Mouse (Mus musculus) intestine, postnatal 0 days (tissue): ENCODE measurements around the gene Best3. TPM values are rescaled to one million over a fixed set of nuclear protein-coding genes. Genes with fewer than 3 reads are reported as not detected.
A peak's percentile ranks its signal among the peaks of the same experiment; 100 is the strongest.

Source experiments
- ATAC-seq: fragments of 200-750 bp; cut with Nextera tagmentation; 2 replicates; pipeline ENCODE4 v1.8.0; 2017; ENCODE audit warnings: mild to moderate bottlenecking, moderate TSS enrichment, moderate library complexity
- H3K27ac ChIP-seq: fragments of 300-500 bp; sonication (generic); 2 replicates; pipeline ENCODE4 v1.5.1; 2014; ENCODE audit warnings: mild to moderate bottlenecking, low read depth, low read length, moderate library complexity
- H3K27me3 ChIP-seq: fragments of 300-500 bp; sonication (generic); replicated peaks from 2 replicates; pipeline ENCODE4 v1.6.1; 2014; ENCODE audit warnings: low read length, mixed read lengths; ENCODE audit not compliant: control insufficient read depth, insufficient read depth
- H3K36me3 ChIP-seq: fragments of 300-500 bp; sonication (generic); 2 replicates; pipeline ENCODE4 v1.6.1; 2014; ENCODE audit warnings: mild to moderate bottlenecking, moderate library complexity; ENCODE audit not compliant: control insufficient read depth, insufficient read depth
- H3K4me1 ChIP-seq: fragments of 300-500 bp; sonication (generic); replicated peaks from 2 replicates; pipeline ENCODE4 v1.6.1; 2014; ENCODE audit warnings: antibody characterized with exemption, low read length, mixed read lengths; ENCODE audit not compliant: control insufficient read depth, insufficient read depth
- H3K4me2 ChIP-seq: fragments of 300-500 bp; sonication (generic); replicated peaks from 2 replicates; pipeline ENCODE4 v1.6.1; 2014; ENCODE audit warnings: low read depth, mild to moderate bottlenecking, moderate library complexity
- H3K4me3 ChIP-seq: fragments of 300-500 bp; sonication (generic); 2 replicates; pipeline ENCODE4 v1.5.1; 2014; ENCODE audit warnings: low read depth, low read length
- H3K9ac ChIP-seq: fragments of 300-500 bp; sonication (generic); 2 replicates; pipeline ENCODE4 v1.6.1; 2014; ENCODE audit warnings: mild to moderate bottlenecking, low read depth, low read length
- H3K9me3 ChIP-seq: fragments of 300-500 bp; sonication (generic); 2 replicates; pipeline ENCODE4 v1.6.1; 2016; ENCODE audit warnings: mixed run types; ENCODE audit not compliant: control insufficient read depth
- CTCF ChIP-seq: sonication (generic); IDR thresholded peaks from 2 replicates; pipeline ENCODE4 v1.5.1; 2016; ENCODE audit warnings: low read depth, mild to moderate bottlenecking, control low read depth, antibody characterized with exemption, moderate library complexity
- WGBS: fragments of 180-500 bp; shearing (Covaris S2); extraction: QIAGEN DNeasy Blood & Tissue Kit; methylation state at CpG from one replicate; pipeline ENCODE4 v1.1.7; 2014; 5-methylcytosine and 5-hydroxymethylcytosine counted together
- polyA plus RNA-seq: library from polyadenylated mRNA; unstranded; fragments of >200 nt; fragmentation: Nextera tagmentation; extraction: Ambion mirVana; gene quantifications from 2 replicates; pipeline ENCODE4 v1.2.1, GENCODE M21; 2015

Best3 gene
- polyA plus RNA-seq, 1 experiment from 2014 or later, result not detected

GRCm38 (mm10) chr10:116993971-116994370 lies 7.9 kb downstream of the Best3 start:
- Histone ChIP-seq H3K9me3 (no peaks in the 10 kb centered on the region), H3K27me3 (no peaks in the 10 kb centered on the region), H3K4me1 (peaks cover 6% of the 10 kb centered on the region; the same call in 1 of the 2 replicates), H3K36me3 (no peaks in the 10 kb centered on the region), H3K9ac (no peak overlapping the region), H3K4me2 (no peak overlapping the region), H3K4me3 (no peak overlapping the region), H3K27ac (no peak overlapping the region)
- TF ChIP-seq CTCF, result no peak
- ATAC-seq, result no peak
- WGBS, result 60% methylated on average over 8 of the region's 8 CpGs

DNA sequence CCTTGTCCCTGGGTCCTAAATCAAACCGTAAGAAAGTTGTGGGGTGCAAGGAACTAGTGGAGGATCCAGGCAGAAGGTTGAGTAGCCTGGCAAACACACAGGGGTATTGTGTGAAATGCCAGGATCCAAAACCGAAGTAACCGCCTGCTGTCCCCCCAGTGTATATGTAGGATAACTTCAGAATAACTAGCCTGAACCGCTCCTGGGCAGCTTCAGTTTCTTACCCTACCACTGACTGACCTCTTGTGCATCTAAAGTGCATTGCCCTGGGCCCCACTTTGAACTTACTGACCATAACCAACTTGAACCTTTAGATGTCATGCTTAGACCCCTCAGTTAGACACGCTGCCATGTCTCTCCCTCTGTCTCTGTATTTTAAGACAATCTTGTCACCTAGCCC lies 9.0 kb downstream of the Best3 start:
- no peak for TF ChIP-seq CTCF
- Histone ChIP-seq H3K27me3 (no peaks in the 10 kb centered on the region), H3K9ac (no peak overlapping the region), H3K27ac (no peak overlapping the region), H3K4me3 (no peak overlapping the region), H3K36me3 (no peaks in the 10 kb centered on the region), H3K9me3 (no peaks in the 10 kb centered on the region), H3K4me2 (no peak overlapping the region), H3K4me1 (peaks cover 6% of the 10 kb centered on the region; the same call in 1 of the 2 replicates)
- 86% methylated on average over 5 of the region's 5 CpGs for WGBS
- no peak for ATAC-seq

DNA sequence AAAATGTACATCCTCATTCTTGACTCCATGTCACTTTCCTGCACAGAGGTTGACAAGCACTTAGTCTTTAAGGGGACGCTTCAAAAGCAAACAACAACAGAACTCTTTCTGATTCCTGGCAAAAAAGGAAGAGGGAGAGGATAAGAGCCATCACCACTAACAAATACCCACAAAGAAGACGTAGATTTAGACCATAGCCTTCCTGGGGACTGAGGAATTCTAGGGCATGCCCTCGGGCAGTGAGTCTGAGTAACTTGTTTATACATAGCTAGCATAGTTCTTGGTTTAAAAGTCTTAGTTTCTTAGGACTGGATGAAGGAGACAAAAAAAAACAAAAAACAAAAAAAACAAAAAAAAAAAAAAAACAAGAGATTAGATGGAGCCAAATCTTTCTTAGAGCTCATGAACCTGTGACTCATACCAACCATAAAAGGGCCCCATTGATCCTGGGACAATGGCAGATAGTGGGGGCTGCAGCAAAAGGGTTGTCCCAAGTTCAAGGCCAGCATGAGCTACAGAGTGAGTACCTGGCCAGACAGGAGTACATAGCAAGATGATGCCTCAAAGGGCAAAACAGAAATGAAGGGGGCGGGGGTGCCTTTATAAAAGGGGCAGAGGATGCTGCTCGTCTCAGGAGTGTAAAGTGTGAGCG lies 9.6 kb downstream of the Best3 start:
- ATAC-seq, result peak; percentile 74
- 47% methylated on average over 6 of the region's 6 CpGs for WGBS
- H3K36me3 ChIP-seq, result no peaks in the 10 kb centered on the region
- H3K27me3 ChIP-seq, result no peaks in the 10 kb centered on the region
- no peaks in the 10 kb centered on the region for H3K9me3 ChIP-seq
- peaks cover 6% of the 10 kb centered on the region; the same call in 1 of the 2 replicates for H3K4me1 ChIP-seq
- no peak overlapping the region for H3K4me3 ChIP-seq
- H3K4me2 ChIP-seq, result peak overlapping the region; percentile 30; the same call in 1 of the 2 replicates
- TF ChIP-seq CTCF, result no peak
- no peak overlapping the region for H3K9ac ChIP-seq
- H3K27ac ChIP-seq, result peak overlapping the region; percentile 60

DNA sequence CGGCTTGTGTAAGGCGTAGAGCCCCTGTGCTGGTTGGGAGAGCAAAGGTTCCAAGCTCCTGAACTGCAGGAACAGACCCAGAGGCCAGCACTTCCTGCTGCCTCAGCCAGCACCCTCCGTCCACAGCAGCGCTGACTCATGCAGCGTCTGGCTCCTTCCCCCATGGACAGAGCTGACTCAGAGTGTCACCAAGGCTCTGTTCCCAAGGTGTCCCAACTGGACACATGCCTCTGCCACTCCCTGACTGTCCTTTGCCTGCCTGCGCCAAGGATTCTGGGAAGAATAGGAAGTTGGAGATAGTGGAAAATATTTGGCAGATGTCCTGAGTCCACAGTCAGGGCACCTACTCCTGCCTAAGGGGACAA lies 10.1 kb downstream of the Best3 start:
- WGBS, result 12% methylated on average over 6 of the region's 6 CpGs
- Histone ChIP-seq H3K4me1 (peaks cover 6% of the 10 kb centered on the region; the same call in 1 of the 2 replicates), H3K9me3 (no peaks in the 10 kb centered on the region), H3K4me2 (0 out of 2 replicates have a peak overlapping the region, but pooled peaks have one; percentile 30), H3K4me3 (no peak overlapping the region), H3K27ac (peak overlapping the region; percentile 60), H3K27me3 (no peaks in the 10 kb centered on the region), H3K36me3 (no peaks in the 10 kb centered on the region), H3K9ac (no peak overlapping the region)
- peak; percentile 97 for ATAC-seq
- TF ChIP-seq CTCF, result no peak

DNA sequence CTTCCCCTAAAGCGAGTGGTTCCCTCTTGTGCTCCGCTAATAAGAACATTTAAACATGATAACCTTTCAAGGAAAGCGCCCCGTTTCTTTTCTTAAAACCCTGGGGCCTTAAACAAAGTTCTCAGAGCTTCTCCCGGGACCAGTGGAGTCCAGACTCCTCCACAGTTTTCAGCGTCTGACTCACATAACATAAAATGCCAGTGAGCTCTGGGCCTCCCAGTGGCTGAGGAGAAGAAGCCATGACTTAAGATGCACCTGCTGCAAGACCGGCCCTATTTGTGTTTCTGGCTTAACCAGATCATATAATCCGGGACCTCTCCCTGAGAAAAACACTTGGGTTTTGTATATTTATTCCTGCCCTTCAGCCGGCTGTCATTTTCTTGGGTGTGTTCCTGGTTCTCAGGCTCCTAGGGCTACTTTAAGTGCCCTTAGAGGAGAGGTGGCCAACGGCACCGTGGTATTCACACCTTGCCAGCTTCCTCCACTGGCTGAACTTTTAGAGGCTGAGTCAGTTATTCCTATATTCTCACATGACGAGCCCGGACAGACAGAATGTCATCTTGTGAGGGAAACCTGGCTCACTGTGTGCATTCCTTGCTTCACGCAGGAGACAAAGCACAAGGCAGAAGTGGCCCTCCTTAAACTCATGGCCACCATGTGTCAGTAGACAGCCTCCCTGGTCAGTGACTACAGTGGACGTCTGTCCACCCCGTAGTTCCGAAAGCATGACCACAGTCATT lies 12.8 kb downstream of the Best3 start:
- Histone ChIP-seq H3K27ac (no peak overlapping the region), H3K4me1 (peaks cover 6% of the 10 kb centered on the region; the same call in 1 of the 2 replicates), H3K9ac (no peak overlapping the region), H3K4me3 (no peak overlapping the region), H3K9me3 (no peaks in the 10 kb centered on the region), H3K27me3 (no peaks in the 10 kb centered on the region), H3K4me2 (no peak overlapping the region), H3K36me3 (no peaks in the 10 kb centered on the region)
- no peak for ATAC-seq
- 0 out of 2 replicates have a peak, but pooled peaks have one; percentile 7 for TF ChIP-seq CTCF
- 65% methylated on average over 17 of the region's 17 CpGs for WGBS

GRCm38 (mm10) chr10:117000975-117001374 lies 14.9 kb downstream of the Best3 start:
- H3K27ac ChIP-seq, result no peak overlapping the region
- H3K4me3 ChIP-seq, result no peak overlapping the region
- no peak for ATAC-seq
- H3K9me3 ChIP-seq, result no peaks in the 10 kb centered on the region
- peaks cover 5% of the 10 kb centered on the region; the same call in 1 of the 2 replicates for H3K4me1 ChIP-seq
- WGBS, result 51% methylated on average over 12 of the region's 12 CpGs
- no peak overlapping the region for H3K4me2 ChIP-seq
- H3K36me3 ChIP-seq, result no peaks in the 10 kb centered on the region
- no peaks in the 10 kb centered on the region for H3K27me3 ChIP-seq
- H3K9ac ChIP-seq, result no peak overlapping the region
- no peak for TF ChIP-seq CTCF
